Mouse (Mus musculus) adrenal gland, adult 18-20 months (tissue): ENCODE results near the gene Lrrc8d. TPM values are rescaled to one million over a fixed set of nuclear protein-coding genes. Genes with fewer than 3 reads are reported as not detected.
A peak's percentile ranks its signal among the peaks of the same experiment; 100 is the strongest.

Source experiments
- DNase-seq, 2 experiments: peaks; one replicate each; pipeline ENCODE4 v3.0.0; 2021 to 2022; ENCODE audit warnings: low spot score in 2 of 2
- total RNA-seq, 2 experiments: library from RNA; stranded (reverse); gene quantifications; 1 replicate in 1 of 2; 2 replicates in 1 of 2; pipeline ENCODE4 v1.2.3; 2021

The Lrrc8d gene
- total RNA-seq, 2 experiments from 2014 or later, result 81.3 to 105 TPM

GRCm38 (mm10) chr5:105761848-105762482 is 62.2 kb downstream of the Lrrc8d start:
- no peak for DNase-seq

- no peak for DNase-seq
Measured at GRCm38 (mm10) chr5:105764369-105764768, 64.6 kb downstream of the Lrrc8d start.

GRCm38 (mm10) chr5:105765386-105765785 is 65.6 kb downstream of the Lrrc8d start:
- DNase-seq, result peak in 1 of 2 experiments; percentile 59

GRCm38 (mm10) chr5:105776368-105776767 is 76.6 kb downstream of the Lrrc8d start:
- DNase-seq, result no peak

- no peak for DNase-seq
Measured at GRCm38 (mm10) chr5:105776978-105777593, 77.3 kb downstream of the Lrrc8d start.

- no peak for DNase-seq
Measured at GRCm38 (mm10) chr5:105777645-105778044, 77.9 kb downstream of the Lrrc8d start.

- DNase-seq, result no peak
Measured at GRCm38 (mm10) chr5:105778189-105778588, 78.4 kb downstream of the Lrrc8d start.

GRCm38 (mm10) chr5:105778723-105779122 is 79.0 kb downstream of the Lrrc8d start:
- DNase-seq, result no peak

GRCm38 (mm10) chr5:105779331-105779730 is 79.6 kb downstream of the Lrrc8d start:
- DNase-seq, result no peak

- no peak for DNase-seq
Measured at GRCm38 (mm10) chr5:105783848-105784247, 84.1 kb downstream of the Lrrc8d start.

GRCm38 (mm10) chr5:105784724-105785123 is 85.0 kb downstream of the Lrrc8d start:
- no peak for DNase-seq

GRCm38 (mm10) chr5:105787577-105787976 is 87.8 kb downstream of the Lrrc8d start:
- DNase-seq, result no peak

- peak in 1 of 2 experiments; percentile 37 for DNase-seq
Measured at GRCm38 (mm10) chr5:105789801-105790200, 90.0 kb downstream of the Lrrc8d start.

- DNase-seq, result no peak
Measured at GRCm38 (mm10) chr5:105792331-105792801, 92.6 kb downstream of the Lrrc8d start.

GRCm38 (mm10) chr5:105792853-105793547 is 93.2 kb downstream of the Lrrc8d start:
- peak; percentile 39 to 54 for DNase-seq

GRCm38 (mm10) chr5:105793548-105793940 is 93.8 kb downstream of the Lrrc8d start:
- no peak for DNase-seq

GRCm38 (mm10) chr5:105798421-105798820 is 98.7 kb downstream of the Lrrc8d start:
- no peak for DNase-seq

- DNase-seq, result no peak
Measured at GRCm38 (mm10) chr5:105799850-105800635, 100.3 kb downstream of the Lrrc8d start.

- DNase-seq, result no peak
Measured at GRCm38 (mm10) chr5:105801031-105801529, 101.3 kb downstream of the Lrrc8d start.

- no peak for DNase-seq
Measured at GRCm38 (mm10) chr5:105805955-105806354, 106.2 kb downstream of the Lrrc8d start.

GRCm38 (mm10) chr5:105807461-105807860 is 107.7 kb downstream of the Lrrc8d start:
- DNase-seq, result no peak
